Mouse (Mus musculus) kidney, postnatal 25 days (tissue): Measurements from ENCODE around the gene Hmox2.
"Not testable (repeated sequence)": the region's sequence is repeated elsewhere in the genome, so short reads cannot be mapped to it uniquely, and the experiment has no call there.

Experiments
- DNase-seq, 2 experiments: peaks; one replicate each; pipeline ENCODE4 v3.0.0; 2021; ENCODE audit warnings: mixed read lengths in 2 of 2

The Hmox2 gene

DNA sequence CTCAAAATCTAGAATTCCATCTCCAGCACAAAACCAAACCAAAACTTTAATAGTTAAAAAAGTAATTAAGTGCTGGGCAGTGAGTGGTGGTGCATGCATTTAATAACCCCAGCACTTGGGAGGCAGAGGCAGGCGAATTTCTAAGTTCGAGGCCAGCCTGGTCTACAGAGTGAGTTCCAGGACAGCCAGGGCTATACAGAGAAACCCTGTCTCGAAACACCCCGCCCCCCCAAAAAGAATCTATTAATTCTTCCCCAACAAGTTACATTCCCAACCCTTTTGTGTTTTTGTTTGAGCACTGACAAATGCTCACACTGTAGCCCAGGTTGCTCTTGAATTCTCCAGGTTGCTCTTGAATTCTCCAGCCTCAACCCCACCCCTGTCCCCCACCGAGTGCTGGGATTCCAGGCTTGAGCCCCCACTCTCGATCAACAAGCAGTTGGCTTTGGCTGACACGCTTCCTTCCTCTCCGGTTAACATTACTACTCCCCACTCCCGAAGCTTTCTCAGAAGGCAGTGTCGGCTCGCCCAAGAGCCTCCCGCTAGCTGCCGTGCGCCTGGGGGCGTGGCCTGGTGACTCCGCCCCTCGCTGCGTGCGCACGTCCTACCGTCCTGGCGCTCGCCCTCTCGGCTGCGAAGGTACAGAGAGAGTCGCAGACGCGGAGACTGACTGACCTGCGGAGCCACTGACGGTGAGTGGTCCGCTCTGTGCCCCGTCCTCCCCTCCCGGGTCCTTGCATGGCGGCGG lies at the start of gene Hmox2:
TSS of gene Hmox2 (plus strand) at position 582 of the 748 bp plus-strand sequence.
- peak; percentile 94 to 96 for DNase-seq

DNA sequence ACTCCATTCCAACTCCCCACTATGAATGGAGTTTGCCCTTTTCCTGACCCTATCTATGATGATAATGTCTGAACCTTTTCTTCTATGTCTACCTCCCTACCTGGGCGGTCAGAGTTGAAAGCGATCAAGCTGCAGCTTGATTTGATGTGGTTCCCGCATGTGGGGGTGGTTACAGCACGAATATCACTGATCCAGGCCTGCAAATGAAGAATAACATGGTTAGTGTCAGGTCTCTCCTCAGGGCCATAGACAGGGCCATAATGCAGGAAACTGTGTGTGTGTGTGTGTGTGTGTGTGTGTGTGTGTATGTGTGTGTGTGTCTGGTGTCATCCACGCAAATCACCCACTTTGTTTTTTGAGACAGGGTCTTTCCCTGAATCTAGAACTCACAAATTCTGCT lies 49.3 kb upstream of the Hmox2 start:
- no peak for DNase-seq

- DNase-seq = peak in 1 of 2 experiments; percentile 23
These were observed 48.1 kb upstream of the Hmox2 start for GRCm38 (mm10) chr16:4678080-4678479.

DNA sequence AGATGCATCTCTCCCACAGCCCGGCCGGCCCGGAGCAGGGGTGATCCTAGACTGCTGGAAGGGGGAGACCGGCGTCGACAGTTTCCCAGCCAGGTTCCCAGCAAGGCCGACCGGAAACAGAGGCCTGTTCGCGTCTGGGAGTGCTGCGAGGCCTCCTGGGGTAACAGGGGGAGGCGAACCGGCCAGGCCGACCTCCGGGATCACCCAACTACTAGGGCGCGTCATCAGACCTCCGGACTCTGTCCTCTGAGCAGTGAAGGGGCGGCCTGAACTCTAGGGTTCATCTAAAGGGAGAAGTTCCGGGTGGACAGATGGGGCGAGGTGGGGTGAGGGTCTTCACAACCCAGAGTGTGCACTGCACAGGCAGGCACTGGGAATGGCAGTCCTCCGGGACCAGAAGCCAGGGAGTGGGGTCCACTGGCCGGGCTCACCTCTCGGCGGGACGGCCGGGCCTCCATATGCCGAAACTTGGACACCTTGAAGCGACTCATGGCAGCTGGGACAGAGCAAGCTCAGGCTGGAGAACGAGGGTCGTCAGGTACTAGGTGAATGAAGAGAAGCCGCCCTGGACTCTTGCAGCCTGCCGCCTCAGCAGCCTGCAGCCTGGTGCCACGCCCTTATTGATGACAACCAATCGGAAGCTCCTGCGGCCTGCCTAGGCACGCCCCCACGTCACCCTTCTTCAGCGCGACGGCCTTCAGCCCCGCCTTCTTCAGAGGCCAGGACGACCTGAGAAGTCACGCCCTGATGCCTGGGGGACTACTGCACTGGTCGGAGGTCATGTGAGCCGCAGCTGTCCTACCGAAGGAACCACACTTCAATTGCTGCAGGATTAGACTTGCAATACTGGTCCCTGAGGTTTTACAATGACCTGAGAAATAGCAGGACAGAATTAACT lies 46.8 kb upstream of the Hmox2 start, which contains the start of gene Coro7:
TSS of gene Coro7 (minus strand) at position 657 of the 898 bp plus-strand sequence.
- DNase-seq = peak; percentile 94 to 98

GRCm38 (mm10) chr16:4680922-4681455 lies 45.2 kb upstream of the Hmox2 start:
- peak in 1 of 2 experiments; percentile 10 for DNase-seq

DNA sequence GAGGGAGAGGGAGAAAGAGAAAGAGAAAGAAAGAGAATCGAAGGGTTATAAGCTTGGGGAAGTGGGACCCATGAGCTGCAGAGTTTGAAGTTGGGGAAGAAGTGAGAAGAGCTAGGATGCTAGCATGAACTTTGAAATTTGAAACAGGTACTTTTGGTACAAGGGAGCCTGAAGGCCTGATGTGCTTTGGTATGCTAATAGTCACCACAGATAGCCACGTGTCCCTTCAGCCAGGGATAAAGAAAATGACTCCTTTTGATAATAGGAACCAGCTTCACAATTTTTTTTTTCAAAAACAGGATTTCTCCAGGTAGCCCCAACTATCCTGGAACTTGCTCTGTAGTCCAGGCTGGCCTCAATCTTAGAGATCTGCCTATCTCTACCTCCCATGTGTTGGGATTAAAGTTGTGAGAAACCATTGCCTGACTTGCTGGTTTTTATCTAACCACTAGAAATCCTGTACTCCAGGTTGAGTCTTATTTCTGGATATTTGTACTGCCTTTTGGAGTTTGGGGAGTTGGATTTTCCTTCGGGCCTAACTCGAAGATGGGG lies 43.5 kb upstream of the Hmox2 start:
- DNase-seq = no peak

DNA sequence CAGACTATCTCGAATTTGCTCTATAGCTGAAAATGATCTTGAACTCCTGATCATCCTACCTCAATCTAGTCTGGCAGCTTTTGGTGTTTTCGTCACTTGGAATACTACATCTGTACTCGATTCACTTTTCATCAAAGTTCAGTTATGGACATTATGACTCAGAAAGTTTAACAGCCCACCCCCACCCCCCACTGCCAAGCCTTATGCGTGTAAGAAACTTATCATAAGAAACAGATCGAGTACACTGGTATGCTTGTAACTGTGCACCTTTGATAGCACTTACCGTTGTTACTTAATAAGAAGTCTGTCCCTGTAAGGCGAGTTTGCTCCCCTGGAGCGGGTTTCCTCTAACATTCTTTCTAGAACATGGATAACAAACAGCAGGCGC lies 43.0 kb upstream of the Hmox2 start:
- no peak for DNase-seq

DNA sequence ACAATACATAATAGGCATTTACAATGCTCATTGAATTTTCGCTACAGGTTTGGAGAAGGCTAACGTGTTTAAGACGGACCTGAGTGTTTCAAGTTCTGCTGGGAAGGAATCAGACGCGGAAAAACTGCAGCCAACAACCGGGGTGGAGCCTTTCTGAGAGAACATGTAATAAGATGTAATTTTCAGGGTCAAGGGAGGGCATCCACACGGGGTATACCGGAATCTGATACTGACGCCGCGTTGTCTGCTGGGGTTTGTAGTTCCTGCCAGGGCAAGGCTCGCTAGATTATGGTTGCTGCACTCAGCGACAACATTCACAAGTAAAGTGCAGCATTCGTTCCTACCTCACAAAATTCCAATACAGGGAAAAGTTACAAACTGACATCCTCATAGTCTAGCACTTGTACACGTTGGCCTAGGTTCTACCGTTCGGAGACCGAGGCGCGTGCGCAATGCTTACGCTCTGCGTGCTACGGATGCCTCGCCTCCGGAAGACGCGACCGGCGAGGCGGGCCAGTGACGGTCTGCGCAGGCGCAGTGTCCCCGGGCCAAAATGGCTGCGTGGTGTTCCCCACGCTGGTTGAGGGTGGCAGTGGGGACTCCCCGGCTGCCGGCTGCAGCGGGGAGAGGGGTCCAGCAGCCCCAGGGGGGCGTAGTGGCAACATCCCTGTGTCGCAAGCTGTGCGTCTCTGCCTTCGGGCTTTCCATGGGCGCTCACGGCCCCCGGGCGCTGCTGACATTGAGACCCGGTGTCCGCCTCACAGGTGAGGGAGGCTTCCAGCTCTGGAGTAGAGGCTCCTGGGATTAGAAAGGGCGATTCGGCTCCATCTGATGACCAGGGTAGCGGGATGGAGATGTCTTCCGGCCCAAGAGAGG lies 42.3 kb upstream of the Hmox2 start:
- peak; percentile 97 for DNase-seq

GRCm38 (mm10) chr16:4684457-4684791 lies 41.7 kb upstream of the Hmox2 start:
- no peak for DNase-seq

GRCm38 (mm10) chr16:4689371-4689770 lies 36.8 kb upstream of the Hmox2 start:
- not testable (repeated sequence) for DNase-seq

DNA sequence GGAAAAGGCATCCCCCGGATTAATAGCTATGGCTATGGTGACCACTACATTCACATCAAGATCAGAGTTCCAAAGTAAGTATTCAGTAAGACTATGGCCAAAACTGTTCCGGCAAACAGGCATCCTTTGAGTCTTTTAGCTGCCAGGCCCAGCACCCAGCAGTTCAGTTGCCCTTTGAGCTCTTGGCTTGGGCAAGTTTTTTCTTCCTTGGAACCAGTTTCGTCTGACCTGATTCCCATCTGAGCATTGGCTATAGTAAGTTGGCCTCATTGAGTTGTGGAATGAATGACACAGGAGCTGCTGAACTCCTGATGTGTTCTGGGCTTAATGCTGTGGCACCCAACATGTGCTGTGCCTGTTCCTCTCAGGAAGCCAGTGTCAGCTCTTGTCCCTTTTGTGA lies 24.9 kb upstream of the Hmox2 start:
- peak; percentile 36 to 59 for DNase-seq

DNA sequence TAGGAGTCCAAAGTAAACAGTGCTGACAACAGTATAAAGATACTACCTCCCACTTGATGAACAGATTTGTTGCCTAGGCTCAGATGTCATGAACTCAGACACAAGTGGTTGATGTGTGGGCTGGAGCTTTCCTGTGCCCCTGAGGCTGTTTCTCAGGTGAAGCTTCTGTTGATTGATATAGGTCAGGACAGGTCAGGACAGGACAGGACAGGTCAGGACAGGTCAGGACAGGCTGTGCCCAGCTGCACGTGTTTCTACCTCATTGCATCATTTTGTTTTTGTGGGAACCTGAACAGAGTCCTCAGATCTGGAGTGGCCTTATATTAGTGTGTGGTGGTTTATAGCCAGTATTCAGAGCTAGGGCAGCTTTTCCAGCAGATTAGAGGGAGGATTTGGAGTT lies 23.5 kb upstream of the Hmox2 start:
- DNase-seq = no peak

- no peak for DNase-seq
These were observed 20.6 kb upstream of the Hmox2 start for GRCm38 (mm10) chr16:4705541-4705940.

DNA sequence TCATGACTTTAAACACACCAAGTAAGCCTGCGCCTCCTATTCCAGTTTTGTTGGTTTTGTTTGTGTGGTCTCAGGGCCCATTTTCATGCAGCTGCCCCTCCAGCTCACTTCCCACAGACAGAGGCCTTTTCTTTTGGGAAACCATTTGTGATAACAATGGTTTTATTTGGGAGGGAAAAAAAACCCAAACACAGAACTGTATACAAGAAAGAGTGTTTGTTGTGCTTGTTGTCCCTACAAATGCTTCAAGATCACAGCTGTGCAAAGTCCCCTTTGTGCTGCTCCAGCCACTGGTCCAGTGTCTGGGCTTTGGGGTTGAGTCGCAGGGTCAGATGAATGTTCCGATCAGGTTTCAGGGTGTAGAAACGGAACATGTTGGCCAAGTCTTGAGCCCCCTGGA lies 15.0 kb upstream of the Hmox2 start:
- DNase-seq = no peak

GRCm38 (mm10) chr16:4713861-4714710 lies 12.1 kb upstream of the Hmox2 start:
- no peak for DNase-seq

DNA sequence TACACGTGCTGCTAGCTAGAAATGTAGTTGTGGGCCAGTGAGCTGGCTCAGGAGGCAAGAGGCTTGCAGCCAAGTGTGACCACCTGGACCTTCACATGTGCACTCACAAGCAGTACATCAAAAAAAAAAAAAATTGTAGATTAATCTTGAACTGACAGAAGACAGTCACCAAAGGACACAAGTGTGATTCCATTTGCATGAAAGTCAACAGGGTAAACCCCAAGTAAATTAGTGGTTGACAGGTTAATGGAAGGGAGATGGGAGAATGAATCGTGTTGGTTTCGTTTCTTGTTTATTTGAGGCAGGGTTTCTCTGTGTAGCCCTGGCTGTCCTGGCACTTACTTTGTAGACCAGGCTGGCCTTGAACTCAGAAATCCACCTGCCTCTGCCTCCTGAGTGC lies 8.3 kb upstream of the Hmox2 start:
- no peak for DNase-seq

- DNase-seq = peak; percentile 71 to 85
These were observed 7.2 kb upstream of the Hmox2 start, which contains the start of gene Nmral1 for GRCm38 (mm10) chr16:4718753-4719518. Gene Nmral1 (minus strand): TSS chr16:4719356.

DNA sequence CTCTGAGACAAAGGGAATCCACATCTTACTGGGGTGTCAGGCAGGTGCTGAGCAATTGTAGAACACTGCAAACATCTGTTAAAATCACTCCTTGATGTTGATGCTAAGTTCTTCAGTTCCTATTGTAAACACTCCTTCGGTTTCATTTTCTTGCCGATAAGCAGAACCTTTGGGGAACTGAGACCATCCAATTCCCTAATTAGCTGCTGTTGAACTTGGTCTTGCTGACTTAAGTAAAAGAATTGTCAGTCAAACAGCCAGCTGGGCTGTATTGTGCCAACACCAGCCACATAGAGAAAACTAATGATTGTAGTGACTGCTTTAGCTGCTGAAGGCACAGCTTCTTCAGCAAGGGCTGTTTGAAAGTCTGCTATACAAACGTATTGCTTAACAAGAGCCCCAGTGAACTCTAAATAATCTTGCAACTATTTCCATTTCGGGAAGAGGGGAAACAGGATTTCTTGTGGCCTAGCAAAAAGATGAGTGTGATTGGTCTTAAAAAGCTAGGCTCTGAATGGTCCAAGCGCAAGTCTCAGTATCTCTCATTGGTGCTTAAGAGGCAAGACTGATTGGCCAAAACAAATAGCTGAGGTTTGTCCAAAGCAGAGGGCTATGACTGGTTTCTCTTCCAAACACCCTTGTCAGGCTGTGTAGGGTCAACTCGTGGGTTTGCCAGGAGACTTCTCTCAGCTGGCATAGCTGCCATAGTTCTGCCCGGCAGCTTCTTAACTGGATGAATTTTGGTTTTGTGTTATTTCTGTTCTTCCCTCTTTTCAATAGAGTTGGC lies 3.8 kb upstream of the Hmox2 start:
- no peak for DNase-seq

GRCm38 (mm10) chr16:4722915-4723209 lies 3.3 kb upstream of the Hmox2 start:
- no peak for DNase-seq

GRCm38 (mm10) chr16:4725266-4725665 lies 895 bp upstream of the Hmox2 start:
- peak in 1 of 2 experiments; percentile 50 for DNase-seq
